Mouse (Mus musculus): ENCODE data around the gene Serpina10. TPM values are rescaled to one million over a fixed set of nuclear protein-coding genes. Genes with fewer than 3 reads are reported as not detected.

Gene Serpina10
- polyA plus RNA-seq (2012; rRNA removed), result 53.2 and 56.2 TPM in 2 replicates

DNA sequence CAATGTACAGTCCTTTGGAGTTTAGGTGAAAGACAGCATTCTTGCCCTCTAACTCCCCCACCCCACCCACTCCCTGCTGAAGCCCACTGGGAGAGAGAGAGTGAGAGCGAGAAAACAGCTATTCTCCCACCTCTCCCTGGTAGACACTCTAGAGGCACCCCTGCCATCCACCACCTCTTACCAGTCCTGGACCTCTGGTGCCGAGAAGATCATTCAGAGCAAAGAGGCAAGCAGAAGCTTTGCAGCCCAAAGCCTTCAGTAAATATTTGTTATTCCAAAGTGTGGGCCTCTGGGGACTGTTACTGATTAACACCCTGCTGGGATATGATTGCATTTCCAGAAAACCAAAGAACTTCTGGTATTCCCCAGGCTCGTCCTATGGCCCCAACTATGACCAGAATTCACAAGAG, at the start of gene Serpina10:
Gene Serpina10, minus strand, starts transcription at position 242 of the 410 bp plus-strand sequence.

DNA sequence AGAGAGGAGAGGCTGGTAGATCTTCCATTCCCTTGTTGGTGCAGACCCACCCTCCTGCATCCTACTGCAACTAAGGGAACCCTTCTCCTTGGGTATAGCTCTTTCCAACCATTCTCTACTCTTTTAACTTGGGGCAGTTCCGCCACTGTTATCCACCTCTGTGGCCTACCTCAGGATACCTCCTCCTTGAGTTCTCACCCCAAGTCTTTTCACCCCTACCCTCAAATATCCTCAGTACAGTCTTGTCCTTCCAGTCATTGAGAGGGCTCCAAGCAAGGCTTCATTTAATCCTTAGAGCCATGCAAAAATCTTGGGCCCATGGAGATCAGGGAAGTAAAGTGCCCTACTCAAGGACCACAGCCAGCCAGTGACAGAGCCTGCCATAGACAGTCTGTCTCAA, 44.8 kb upstream of the Serpina10 start, which contains the start of gene Serpina16:
Gene Serpina16, minus strand, starts transcription at position 101 of the 400 bp plus-strand sequence.

DNA sequence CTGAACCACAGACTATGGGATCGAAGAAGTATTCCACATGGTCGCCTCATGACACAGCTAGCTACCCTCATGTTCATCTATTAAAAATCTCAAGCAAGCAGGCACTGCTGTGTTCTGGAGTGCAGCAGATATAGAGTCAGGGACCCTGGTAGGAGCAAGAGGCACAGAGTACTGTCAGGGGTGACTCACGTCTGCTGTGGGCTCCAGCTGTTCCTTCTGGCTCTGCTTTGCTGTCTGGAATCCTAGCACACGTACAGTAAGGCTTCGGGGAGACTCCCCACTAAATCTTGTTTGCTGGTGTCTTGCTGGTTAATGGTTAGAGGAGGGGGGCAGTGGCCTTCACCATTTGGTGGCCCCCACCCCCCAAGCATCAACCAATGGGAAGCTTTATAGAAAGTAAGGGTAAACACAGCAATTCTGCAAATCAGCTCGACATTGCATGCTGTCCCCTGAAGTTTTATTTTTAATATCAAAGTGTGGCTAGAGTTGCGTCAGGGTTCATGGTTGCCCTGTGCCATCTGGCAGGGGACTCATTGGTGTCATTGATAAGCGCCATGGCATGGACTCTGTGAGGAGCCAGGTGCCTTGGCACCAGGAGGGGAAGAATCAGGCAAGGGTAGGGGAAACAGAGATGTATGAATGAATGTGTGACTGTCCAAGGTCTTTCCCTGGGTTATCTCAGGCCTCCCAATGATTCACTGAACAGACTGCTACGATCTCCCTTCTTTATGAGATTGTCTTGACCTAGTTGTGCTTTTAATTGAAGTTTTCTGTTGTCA, 25.8 kb upstream of the Serpina10 start, which contains the start of gene Serpina6:
Gene Serpina6, minus strand, starts transcription at position 365 of the 779 bp plus-strand sequence.

Other genes starting within 250 kb of the Serpina10 start
- 11.0 and 11.6 TPM in 2 replicates for gene Otub2, start 242.8 kb downstream of the Serpina10 start, polyA plus RNA-seq (2012; rRNA removed)
- 0.14 and 0.22 TPM in 2 replicates for gene 9330161L09Rik, start 223.6 kb downstream of the Serpina10 start, polyA plus RNA-seq (2012; rRNA removed)
- 23.8 and 25.5 TPM in 2 replicates for gene Ddx24, start 205.6 kb downstream of the Serpina10 start, polyA plus RNA-seq (2012; rRNA removed)
- gene Ifi27, start 197.2 kb downstream of the Serpina10 start, polyA plus RNA-seq (2012; rRNA removed), result 33.9 and 52.3 TPM in 2 replicates
- gene Ifi27l2a, start 187.8 kb downstream of the Serpina10 start, polyA plus RNA-seq (2012; rRNA removed), result 26.0 and 70.7 TPM in 2 replicates
- 0.13 TPM in 1 of 2 replicates, not detected in the other for gene Ifi27l2b, start 174.2 kb downstream of the Serpina10 start, polyA plus RNA-seq (2012; rRNA removed)
- gene Ppp4r4, start 99.2 kb downstream of the Serpina10 start, polyA plus RNA-seq (2012; rRNA removed), result 1.2 and 1.3 TPM in 2 replicates
- 14.8 and 25.0 TPM in 2 replicates for gene Serpina6, start 25.8 kb upstream of the Serpina10 start, polyA plus RNA-seq (2012; rRNA removed)
- 0.01 TPM in 1 of 2 replicates, not detected in the other for gene Serpina16, start 44.7 kb upstream of the Serpina10 start, polyA plus RNA-seq (2012; rRNA removed)
- not detected in 2 replicates for gene Serpina1f, start 64.1 kb upstream of the Serpina10 start, polyA plus RNA-seq (2012; rRNA removed)
- gene Serpina1d, start 142.1 kb upstream of the Serpina10 start, polyA plus RNA-seq (2012; rRNA removed), result 1,315 and 1,572 TPM in 2 replicates
- 2,401 and 2,510 TPM in 2 replicates for gene Serpina1b, start 198.9 kb upstream of the Serpina10 start, polyA plus RNA-seq (2012; rRNA removed)
- 2,492 and 2,846 TPM in 2 replicates for gene Serpina1a, start 232.1 kb upstream of the Serpina10 start, polyA plus RNA-seq (2012; rRNA removed)